Mouse (Mus musculus) testis, adult 2 months (tissue): Measurements from ENCODE around the gene Zfp655. TPM values are rescaled to one million over a fixed set of nuclear protein-coding genes. Genes with fewer than 3 reads are reported as not detected.
A peak's percentile ranks its signal among the peaks of the same experiment; 100 is the strongest.

Experiments used
- H3K27ac ChIP-seq: fragments of 200-500 bp; 2 replicates; pipeline ENCODE4 v1.5.1; 2012; ENCODE audit warnings: low read depth, low read length; ENCODE audit not compliant: control insufficient read depth, insufficient read depth
- H3K27me3 ChIP-seq: fragments of 200-500 bp; 2 replicates; pipeline ENCODE4 v1.6.1; 2012; ENCODE audit warnings: mild to moderate bottlenecking, low read length, moderate library complexity; ENCODE audit not compliant: control insufficient read depth, insufficient read depth
- H3K36me3 ChIP-seq: fragments of 200-500 bp; 2 replicates; pipeline ENCODE4 v1.6.1; 2012; ENCODE audit warnings: mild to moderate bottlenecking, low read length; ENCODE audit not compliant: control insufficient read depth, insufficient read depth
- H3K4me1 ChIP-seq: fragments of 200-500 bp; 2 replicates; pipeline ENCODE4 v1.6.1; 2012; ENCODE audit warnings: low read length; ENCODE audit not compliant: control insufficient read depth, insufficient read depth
- H3K4me3 ChIP-seq: fragments of 200-500 bp; 2 replicates; pipeline ENCODE4 v1.5.1; 2012; ENCODE audit warnings: low read depth, mild to moderate bottlenecking, low read length, moderate library complexity, mixed read lengths; ENCODE audit not compliant: control insufficient read depth
- CTCF ChIP-seq: fragments of 200-500 bp; IDR thresholded peaks from 2 replicates; pipeline ENCODE4 v1.5.1; 2012; ENCODE audit warnings: low read depth, mild to moderate bottlenecking, inconsistent platforms, low read length, moderate library complexity; ENCODE audit not compliant: control insufficient read depth, insufficient read depth, insufficient replicate concordance
- POLR2A ChIP-seq: fragments of 200-500 bp; IDR thresholded peaks from 2 replicates; pipeline ENCODE4 v1.6.1; 2012; ENCODE audit warnings: low read depth, mild to moderate bottlenecking, inconsistent platforms, low read length, moderate library complexity; ENCODE audit not compliant: control insufficient read depth
- polyA plus RNA-seq: library from polyadenylated mRNA; depleted of rRNA; stranded (reverse); fragments of >200 nt; gene quantifications from 2 replicates; pipeline ENCODE4 v1.2.3, GENCODE M21; 2012; rRNA removed

Zfp655 gene
- polyA plus RNA-seq, 1 experiment, result 7.4 TPM

DNA sequence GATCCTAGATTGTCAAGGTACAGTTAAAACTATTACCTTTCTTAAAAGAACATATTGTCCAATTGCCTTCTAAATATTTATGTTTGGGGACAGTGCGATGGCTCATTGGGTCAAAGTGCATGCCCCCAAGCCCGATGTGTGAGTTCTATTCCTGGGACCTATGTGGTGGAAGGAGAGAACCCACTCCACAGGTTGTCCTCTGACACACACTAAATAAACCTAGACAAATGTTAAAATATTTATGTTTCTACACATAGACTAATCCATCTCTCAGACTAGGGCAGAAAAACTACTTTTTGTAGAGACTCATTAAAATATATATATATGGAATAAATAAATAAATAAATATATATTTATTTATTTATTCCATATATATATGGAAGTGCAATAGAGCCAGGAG, 48.4 kb downstream of the Zfp655 start:
- TF ChIP-seq POLR2A (no peak), CTCF (no peak)
- Histone ChIP-seq H3K4me1 (peaks cover 2% of the 10 kb centered on the region; the same call in 1 of the 2 replicates), H3K27ac (no peak overlapping the region), H3K4me3 (no peak overlapping the region), H3K27me3 (no peaks in the 10 kb centered on the region), H3K36me3 (no peaks in the 10 kb centered on the region; the same call in 1 of the 2 replicates)

DNA sequence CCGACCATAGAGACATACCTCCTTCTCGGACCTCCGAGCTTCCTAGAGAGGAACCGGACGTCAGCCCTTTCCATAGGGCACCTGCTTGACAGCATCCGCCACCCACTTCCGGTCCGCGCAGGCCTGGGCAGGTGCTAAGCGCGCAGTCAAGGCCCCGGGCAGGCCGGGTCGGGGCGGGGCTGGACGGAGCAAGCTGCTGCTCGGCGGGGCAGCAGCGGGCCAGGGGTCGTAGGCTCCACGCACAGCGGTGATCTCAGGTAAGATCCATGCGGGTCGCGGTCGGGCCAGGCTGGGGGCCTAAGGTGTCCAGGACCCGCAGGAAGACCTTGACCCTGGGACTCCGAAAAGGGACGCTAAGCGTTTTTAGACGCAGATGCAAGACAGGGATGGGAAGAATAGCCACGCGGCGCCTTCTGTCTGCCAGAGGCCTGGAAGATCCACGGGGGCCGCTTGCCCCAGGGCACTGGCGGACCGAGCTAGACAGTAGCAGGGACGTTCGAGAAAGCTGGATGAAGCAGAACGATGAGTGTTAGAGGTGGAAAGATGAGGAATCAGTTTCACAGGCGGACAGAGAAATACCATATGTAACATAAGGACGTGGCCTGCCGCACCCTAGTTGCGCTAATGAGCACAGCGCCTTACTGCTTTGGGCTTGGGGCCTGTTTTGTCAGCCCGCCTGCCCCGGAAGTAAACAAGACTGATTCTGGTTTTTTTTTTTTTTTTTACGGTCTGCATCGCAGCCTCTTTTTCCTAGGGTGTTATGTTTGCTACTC, 49.0 kb downstream of the Zfp655 start, which contains the start of gene Zscan25:
Zscan25 (plus strand) TSS at position 130 of the 773 bp plus-strand sequence.
- Histone ChIP-seq H3K4me3 (peak within 1 kb of the TSS; percentile 96), H3K4me1 (peaks cover 2% of the 10 kb centered on the region; the same call in 1 of the 2 replicates), H3K27me3 (no peaks in the 10 kb centered on the region), H3K36me3 (no peaks in the 10 kb centered on the region; the same call in 1 of the 2 replicates), H3K27ac (peak within 1 kb of the TSS; percentile 70)
- TF ChIP-seq POLR2A, result peak; percentile 82
- TF ChIP-seq CTCF, result no peak

DNA sequence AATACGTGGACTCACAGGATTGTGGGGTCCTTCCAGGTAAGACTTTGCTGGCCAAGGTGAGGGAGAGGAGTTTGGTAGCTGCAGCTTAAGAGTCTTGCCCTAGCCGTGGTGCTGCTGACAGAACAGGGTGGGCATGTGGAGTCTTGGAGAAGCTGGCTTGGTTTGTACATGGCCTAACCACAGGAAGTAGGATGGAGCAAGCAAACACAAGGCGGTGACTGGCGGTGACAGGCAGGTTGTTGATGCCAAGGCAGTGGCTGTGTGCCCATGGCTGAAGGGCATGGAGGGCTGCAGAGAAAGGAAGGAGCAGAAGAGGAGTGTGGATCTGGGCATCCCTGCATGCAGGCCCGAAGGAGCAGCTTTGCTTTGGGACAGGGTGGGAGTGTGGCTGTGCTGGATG, 56.9 kb downstream of the Zfp655 start:
- H3K36me3 ChIP-seq, result peaks cover 4% of the 10 kb centered on the region
- TF ChIP-seq POLR2A, result no peak
- no peak for TF ChIP-seq CTCF
- no peak overlapping the region for H3K4me3 ChIP-seq
- no peak overlapping the region for H3K27ac ChIP-seq
- no peaks in the 10 kb centered on the region for H3K27me3 ChIP-seq
- no peaks in the 10 kb centered on the region for H3K4me1 ChIP-seq

GRCm38 (mm10) chr5:145290697-145291096, 59.2 kb downstream of the Zfp655 start:
- Histone ChIP-seq H3K27me3 (no peaks in the 10 kb centered on the region), H3K36me3 (peaks cover 4% of the 10 kb centered on the region), H3K4me1 (no peaks in the 10 kb centered on the region), H3K27ac (no peak overlapping the region), H3K4me3 (no peak overlapping the region)
- no peak for TF ChIP-seq POLR2A
- no peak for TF ChIP-seq CTCF

DNA sequence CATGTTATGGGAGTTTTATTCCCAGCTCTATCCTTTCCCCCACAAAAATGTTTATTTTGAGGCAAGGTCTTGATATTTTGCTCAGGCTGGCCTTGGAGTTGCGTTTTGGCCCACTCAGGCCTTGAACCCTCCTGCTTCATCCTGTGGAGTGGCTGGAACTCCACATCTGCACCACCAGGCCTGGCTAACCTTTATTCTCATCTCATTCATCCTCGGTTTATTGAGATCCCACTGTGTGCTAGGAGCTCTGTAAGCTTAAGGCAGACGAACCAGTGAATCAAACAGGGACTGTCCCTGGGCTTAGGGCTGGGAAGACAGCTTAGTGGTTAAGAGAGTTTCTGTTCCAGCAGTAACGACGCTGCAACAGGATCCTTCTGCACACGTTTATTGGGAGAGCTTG, 60.9 kb downstream of the Zfp655 start:
- no peaks in the 10 kb centered on the region for H3K27me3 ChIP-seq
- H3K4me1 ChIP-seq, result no peaks in the 10 kb centered on the region
- peaks cover 4% of the 10 kb centered on the region for H3K36me3 ChIP-seq
- H3K4me3 ChIP-seq, result no peak overlapping the region
- no peak overlapping the region for H3K27ac ChIP-seq
- TF ChIP-seq POLR2A, result no peak
- no peak for TF ChIP-seq CTCF

Other genes starting within 250 kb of the Zfp655 start
- 90.9 and 99.6 TPM in 2 replicates for gene Gm4871, start 199.0 kb upstream of the Zfp655 start, polyA plus RNA-seq
- 130 and 143 TPM in 2 replicates for gene 1700018F24Rik, start 188.7 kb upstream of the Zfp655 start, polyA plus RNA-seq
- 147 and 153 TPM in 2 replicates for gene Arpc1a, start 147.9 kb upstream of the Zfp655 start, polyA plus RNA-seq
- gene Kpna7, start 147.7 kb upstream of the Zfp655 start, polyA plus RNA-seq, result 4.0 and 4.4 TPM in 2 replicates
- 65.6 and 71.7 TPM in 2 replicates for gene Arpc1b, start 117.5 kb upstream of the Zfp655 start, polyA plus RNA-seq
- gene Pdap1, start 91.5 kb upstream of the Zfp655 start, polyA plus RNA-seq, result 31.2 and 31.7 TPM in 2 replicates
- gene Bud31, start 91.4 kb upstream of the Zfp655 start, polyA plus RNA-seq, result 86.5 and 87.0 TPM in 2 replicates
- 19.5 and 22.2 TPM in 2 replicates for gene Ptcd1, start 64.6 kb upstream of the Zfp655 start, polyA plus RNA-seq
- gene Cpsf4, start 64.5 kb upstream of the Zfp655 start, polyA plus RNA-seq, result 23.0 and 25.5 TPM in 2 replicates
- 98.4 and 101 TPM in 2 replicates for gene Atp5j2, start 39.7 kb upstream of the Zfp655 start, polyA plus RNA-seq
- gene Zkscan14, start 29.8 kb upstream of the Zfp655 start, polyA plus RNA-seq, result 3.3 and 3.4 TPM in 2 replicates
- 8.2 and 9.4 TPM in 2 replicates for gene Zkscan5, start 27.2 kb upstream of the Zfp655 start, polyA plus RNA-seq
- 4.9 and 5.2 TPM in 2 replicates for gene Zscan25, start 48.8 kb downstream of the Zfp655 start, polyA plus RNA-seq
- gene Cyp3a57, start 113.6 kb downstream of the Zfp655 start, polyA plus RNA-seq, result 0.17 and 0.20 TPM in 2 replicates
- not detected in 2 replicates for gene Cyp3a16, start 238.0 kb downstream of the Zfp655 start, polyA plus RNA-seq